Mouse (Mus musculus): ENCODE data around the gene Chp1.
"Not testable (repeated sequence)": the region's sequence is repeated elsewhere in the genome, so short reads cannot be mapped to it uniquely, and the experiment has no call there.

The Chp1 gene

GRCm38 (mm10) chr2:119565284-119565683 lies 17.8 kb downstream of the Chp1 start:
- no peak for DNase-seq (ENCODE audit: low spot score)

DNA sequence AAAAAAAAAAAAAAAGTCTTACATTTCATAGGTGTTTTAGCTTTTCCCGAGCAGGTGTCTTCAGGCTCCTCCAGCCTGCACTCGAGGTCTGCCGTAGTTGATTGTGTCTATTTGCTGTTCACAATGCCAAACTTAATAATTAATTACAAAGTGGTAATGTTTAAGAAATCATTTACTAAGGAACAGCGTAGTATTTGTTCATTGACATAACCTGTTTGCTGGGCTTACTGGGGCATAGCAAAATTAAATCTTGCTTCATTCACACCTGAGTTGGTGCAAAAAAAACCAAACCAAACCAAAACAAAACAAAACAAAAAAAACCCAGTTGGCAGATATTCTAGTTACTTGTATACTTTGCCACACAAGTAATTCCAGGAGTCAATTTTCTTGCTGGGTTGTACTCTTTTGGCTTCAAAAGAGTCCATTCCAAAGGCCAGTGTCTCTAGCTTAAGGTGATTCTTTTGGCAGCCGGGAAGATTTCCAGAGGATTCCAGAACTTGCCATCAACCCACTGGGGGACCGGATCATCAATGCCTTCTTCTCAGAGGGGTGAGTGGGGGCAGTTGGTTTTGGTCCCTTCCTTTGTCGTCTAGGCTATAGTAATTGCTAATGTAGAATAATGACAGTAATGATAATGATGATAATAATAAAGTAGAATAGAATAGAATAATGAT lies 18.8 kb downstream of the Chp1 start:
- no peak for DNase-seq (ENCODE audit: low spot score)

DNA sequence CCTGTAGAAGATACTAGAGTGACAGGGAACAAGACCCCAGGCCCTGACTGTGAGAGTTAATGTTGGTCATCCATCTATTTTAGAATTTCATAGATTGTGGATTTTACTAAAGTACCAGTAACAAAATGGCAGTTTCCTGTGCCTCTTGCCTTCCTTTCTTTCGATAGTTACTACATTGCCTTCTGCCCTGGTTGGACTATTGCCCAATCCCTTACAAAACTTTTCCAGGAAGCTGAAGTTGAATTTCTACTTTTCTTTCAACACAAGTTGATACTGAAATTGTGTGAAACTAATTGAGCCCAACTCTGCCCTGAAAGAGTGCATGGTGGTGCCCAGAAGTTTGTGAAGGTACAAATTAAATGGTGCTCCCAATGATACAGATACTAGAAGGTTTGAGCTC lies 25.0 kb downstream of the Chp1 start:
- DNase-seq (ENCODE audit: low spot score): no peak

GRCm38 (mm10) chr2:119581571-119581970 lies 34.1 kb downstream of the Chp1 start:
- no peak for DNase-seq (ENCODE audit: low spot score)

DNA sequence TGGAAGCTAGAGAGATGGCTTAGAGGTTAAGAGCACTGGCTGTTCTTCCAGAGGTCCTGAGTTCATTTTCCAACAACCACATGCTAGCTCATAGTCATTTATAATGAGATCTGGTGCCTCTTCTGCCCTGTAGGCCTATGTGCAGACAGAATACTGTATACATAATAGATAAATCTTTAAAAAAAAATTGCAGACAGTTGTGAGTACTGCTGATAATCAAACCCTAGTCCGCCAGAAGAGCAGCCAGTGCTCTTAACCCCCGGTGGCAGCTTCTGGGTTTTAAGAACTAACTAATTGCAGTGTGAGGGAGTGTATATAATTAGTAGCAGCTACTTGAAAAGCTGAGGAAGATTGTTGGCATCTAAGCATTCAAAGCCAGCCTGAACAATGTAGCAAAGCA lies 35.9 kb downstream of the Chp1 start:
- DNase-seq (ENCODE audit: low spot score): no peak

- no peak for DNase-seq (ENCODE audit: low spot score)
Observed at GRCm38 (mm10) chr2:119584282-119584681, 36.8 kb downstream of the Chp1 start.

DNA sequence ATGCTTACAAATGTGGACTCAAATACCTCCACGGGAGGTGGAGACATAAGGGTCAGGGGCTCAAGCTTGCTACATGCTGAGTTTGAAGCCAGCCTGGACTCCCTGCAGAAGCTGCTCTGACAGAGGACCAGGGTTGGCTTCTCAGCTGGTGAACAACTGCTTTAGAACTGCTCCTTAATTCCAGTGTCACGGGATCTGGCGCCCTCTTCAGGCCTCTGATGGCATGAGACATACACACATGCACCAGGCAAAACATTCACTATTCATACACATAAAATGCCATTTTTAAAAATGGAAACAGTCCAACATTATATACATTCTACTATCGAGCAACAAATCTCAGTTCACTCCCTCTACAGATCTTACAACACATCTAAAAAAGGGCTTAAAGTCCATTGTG lies 39.9 kb downstream of the Chp1 start:
- DNase-seq (ENCODE audit: low spot score): peak; percentile 68

DNA sequence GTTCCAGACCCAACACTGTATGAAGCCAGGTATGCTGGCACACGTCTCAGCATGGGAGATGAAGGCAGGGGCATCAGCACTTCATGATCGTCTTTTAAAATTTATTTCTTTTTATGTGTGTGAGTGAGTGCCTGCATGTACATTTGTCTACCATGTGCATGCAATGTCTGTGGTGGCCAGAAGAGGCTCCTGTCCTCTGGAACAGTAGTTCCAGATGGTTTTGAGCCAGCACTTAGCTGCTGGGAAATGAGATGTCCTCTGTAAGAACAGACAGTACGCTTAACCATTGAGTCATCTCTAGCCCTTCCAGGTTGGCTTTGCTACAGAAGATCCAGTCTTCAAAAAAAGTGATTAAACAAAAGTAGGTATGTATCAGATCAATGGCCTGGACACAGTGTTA lies 43.8 kb downstream of the Chp1 start:
- no peak for DNase-seq (ENCODE audit: low spot score)

GRCm38 (mm10) chr2:119593765-119594112 lies 46.2 kb downstream of the Chp1 start:
- DNase-seq (ENCODE audit: low spot score): no peak

- peak; percentile 97 for DNase-seq (ENCODE audit: low spot score)
Observed at GRCm38 (mm10) chr2:119594113-119594981, 46.9 kb downstream of the Chp1 start.

DNA sequence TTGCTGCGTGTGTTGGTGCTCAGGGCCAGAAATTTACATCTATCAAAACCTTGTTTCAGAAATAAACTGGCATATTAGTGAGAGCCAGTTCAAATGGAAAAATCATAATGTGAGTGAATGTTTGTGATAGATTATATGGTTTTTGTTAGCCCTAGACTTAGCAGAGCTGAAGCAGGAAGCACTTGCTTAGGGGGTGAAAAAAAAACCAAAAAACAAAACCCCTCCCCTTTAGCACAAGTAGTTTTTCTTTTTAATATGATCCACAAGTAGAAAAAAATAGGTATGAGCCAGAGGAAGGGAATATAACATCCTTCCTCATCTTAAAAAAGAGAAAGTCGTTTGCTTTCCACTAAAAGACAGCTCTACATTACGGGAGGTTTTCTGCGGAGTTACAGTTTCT lies 47.8 kb downstream of the Chp1 start:
- DNase-seq (ENCODE audit: low spot score): no peak

- DNase-seq (ENCODE audit: low spot score): no peak
Observed at GRCm38 (mm10) chr2:119596781-119597330, 49.4 kb downstream of the Chp1 start.

GRCm38 (mm10) chr2:119601027-119601426 lies 53.5 kb downstream of the Chp1 start:
- no peak for DNase-seq (ENCODE audit: low spot score)

- DNase-seq (ENCODE audit: low spot score): not testable (repeated sequence)
Observed at GRCm38 (mm10) chr2:119601575-119601974, 54.1 kb downstream of the Chp1 start.

GRCm38 (mm10) chr2:119602488-119602887 lies 55.0 kb downstream of the Chp1 start:
- DNase-seq (ENCODE audit: low spot score): no peak

- DNase-seq (ENCODE audit: low spot score): no peak
Observed at GRCm38 (mm10) chr2:119603909-119604308, 56.4 kb downstream of the Chp1 start.

DNA sequence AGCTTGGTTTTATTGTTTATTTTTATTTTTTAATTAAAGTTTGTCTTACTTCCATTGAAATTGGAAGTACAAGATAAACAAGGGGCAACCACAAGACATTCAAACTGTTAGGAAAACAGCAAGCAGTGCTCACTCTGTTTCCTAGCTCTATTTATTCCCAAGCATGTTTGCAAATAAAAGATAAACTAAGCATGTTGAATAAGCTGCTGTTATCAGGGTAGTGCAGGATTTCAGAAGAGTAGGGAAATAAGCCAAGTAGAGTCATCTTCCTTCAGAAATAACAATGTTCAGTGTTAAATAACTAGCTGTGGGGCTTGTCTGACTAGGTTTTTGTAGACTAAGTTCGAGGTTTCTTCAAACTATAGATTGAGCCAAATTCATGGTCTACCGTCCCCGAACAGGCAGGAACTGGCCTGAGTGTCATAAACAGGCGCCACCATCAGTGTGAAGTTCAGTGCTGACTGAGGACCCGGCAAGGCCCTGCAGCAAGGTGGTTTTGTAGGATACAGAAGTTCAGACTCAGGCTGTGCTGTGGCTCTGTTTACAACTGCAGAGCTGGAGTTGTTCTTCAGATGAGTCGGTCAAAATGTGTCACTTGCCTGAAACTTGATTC lies 58.0 kb downstream of the Chp1 start:
- DNase-seq (ENCODE audit: low spot score): peak; percentile 75

- DNase-seq (ENCODE audit: low spot score): no peak
Observed at GRCm38 (mm10) chr2:119607023-119607422, 59.5 kb downstream of the Chp1 start.

DNA sequence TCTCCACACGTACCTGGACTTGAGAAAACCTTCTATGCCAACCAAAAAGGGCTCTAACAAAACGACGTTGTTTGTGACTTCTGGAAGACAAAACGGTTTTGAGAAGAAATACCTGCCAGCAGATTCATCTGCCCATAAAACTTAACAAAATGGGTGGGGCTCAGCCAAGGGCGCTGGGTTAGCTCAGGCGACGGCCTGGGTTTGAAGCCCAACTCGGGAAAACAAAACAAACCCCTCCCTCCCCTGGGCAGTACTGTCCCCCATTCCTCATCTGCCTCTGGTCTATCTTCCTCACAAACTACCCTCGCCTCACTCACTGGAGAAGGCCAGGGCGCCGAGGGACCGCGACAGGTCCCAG lies 70.3 kb downstream of the Chp1 start:
- peak; percentile 62 for DNase-seq (ENCODE audit: low spot score)

DNA sequence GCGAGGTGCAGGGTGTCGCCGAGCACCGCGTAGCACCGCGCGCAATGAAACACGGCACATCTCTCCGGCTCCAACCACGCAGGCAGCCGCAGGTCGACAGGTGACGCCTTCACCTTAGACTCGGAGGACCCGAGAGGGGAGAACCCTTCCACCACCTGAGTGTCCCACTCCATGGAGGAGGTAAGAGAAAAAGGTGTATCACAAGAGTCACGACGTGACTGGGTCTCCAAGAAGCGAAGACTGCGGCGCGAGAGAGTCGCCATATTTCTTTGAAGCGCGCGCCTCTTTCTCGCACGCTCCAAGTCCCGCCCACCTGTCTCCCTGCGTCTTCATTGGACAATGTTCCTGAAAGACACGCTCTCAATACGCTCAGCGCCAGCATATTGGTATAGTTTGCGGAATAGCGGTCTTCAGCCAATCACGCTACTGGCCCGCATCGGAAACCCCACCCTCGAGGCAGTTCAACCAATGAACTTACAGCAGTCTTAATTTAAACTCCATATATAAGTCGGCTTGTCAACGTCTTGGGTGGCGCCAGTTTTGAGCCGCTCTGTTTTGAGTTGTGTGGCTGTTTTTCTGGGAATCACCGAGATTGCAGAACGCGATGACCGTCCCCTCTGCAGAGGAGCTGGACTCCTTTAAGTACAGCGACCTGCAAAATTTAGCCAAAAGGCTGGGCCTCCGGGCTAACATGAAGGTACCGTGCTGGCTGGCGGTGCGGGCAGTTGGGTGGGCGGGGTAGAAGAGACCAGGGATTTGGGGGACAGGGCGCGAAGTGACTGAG lies 70.9 kb downstream of the Chp1 start, which contains the start of the genes Nusap1 and Oip5:
Nusap1 (plus strand) TSS at position 100 of the 784 bp plus-strand sequence.
Oip5 (minus strand) TSS at position 271 of the 784 bp plus-strand sequence.
- DNase-seq (ENCODE audit: low spot score): peak; percentile 98

- not testable (repeated sequence) for DNase-seq (ENCODE audit: low spot score)
Observed at GRCm38 (mm10) chr2:119619002-119619401, 71.5 kb downstream of the Chp1 start.

DNA sequence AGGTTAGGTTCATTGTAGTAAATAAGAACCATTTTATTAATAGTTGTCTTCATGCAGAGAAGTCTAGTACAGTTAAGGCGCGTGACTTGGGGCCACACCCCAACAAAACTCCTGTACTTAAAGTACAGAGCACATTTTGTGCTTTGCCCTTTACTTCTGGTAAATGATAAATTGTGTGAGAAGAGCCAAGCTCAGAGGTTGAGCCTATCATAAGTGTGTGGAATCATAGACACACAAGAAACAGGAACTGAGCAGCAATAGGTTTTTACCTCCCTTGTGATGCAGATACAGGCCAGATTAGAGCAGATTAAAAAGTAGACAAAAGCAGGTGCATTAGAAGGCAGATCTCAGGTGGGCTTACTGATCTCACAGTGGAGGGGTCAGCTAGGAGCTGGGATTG lies 73.8 kb downstream of the Chp1 start:
- no peak for DNase-seq (ENCODE audit: low spot score)

Measured in c-Kit-positive CD71-positive TER-119-positive erythroid progenitor cells, embryonic 14.5 days (primary cell).